Mouse (Mus musculus) Patski (cell line): ENCODE results near the gene Spon2. TPM values are rescaled to one million over a fixed set of nuclear protein-coding genes. Genes with fewer than 3 reads are reported as not detected.

ENCODE experiments used
- ATAC-seq: fragments of 100-300 bp; one replicate; pipeline ENCODE4 v1.8.0; 2021
- CTCF ChIA-PET: fragments of 350-600 bp; sonication (Branson Sonifier 250); formaldehyde crosslinking; loops from one replicate; lab custom pipeline; 2022; ENCODE audit warnings: inconsistent platforms; lab: Charles Lee
- POLR2A ChIA-PET: fragments of 350-600 bp; sonication (Branson Sonifier 250); formaldehyde crosslinking; loops from one replicate; lab custom pipeline; 2022; ENCODE audit warnings: antibody characterized with exemption, inconsistent platforms; lab: Charles Lee
- DNase-seq: peaks from one replicate; pipeline ENCODE4 v3.0.0-alpha.2; 2011; ENCODE audit warnings: low read depth, low spot score
- H3K27me3 ChIP-seq: fragments of 371-371 bp; one replicate; pipeline ENCODE4 v1.5.1; 2021
- CTCF ChIP-seq: fragments of 100-300 bp; IDR thresholded peaks from one replicate; pipeline ENCODE4 v1.5.1; 2021
- in situ Hi-C: fragments of 300-500 bp; cut with MboI; formaldehyde crosslinking; loops from 3 replicates; pipeline ENCODE4 v1.11.1; 2018; ENCODE audit warnings: low pct_unique_long_range_greater_than_20kb, mixed read lengths
- polyA plus RNA-seq: library from polyadenylated mRNA; unstranded; gene quantifications from one replicate; pipeline ENCODE4 v1.2.3, GENCODE M21; 2021

The Spon2 gene
- polyA plus RNA-seq, 1 experiment from 2014 or later = 3.9 TPM

DNA sequence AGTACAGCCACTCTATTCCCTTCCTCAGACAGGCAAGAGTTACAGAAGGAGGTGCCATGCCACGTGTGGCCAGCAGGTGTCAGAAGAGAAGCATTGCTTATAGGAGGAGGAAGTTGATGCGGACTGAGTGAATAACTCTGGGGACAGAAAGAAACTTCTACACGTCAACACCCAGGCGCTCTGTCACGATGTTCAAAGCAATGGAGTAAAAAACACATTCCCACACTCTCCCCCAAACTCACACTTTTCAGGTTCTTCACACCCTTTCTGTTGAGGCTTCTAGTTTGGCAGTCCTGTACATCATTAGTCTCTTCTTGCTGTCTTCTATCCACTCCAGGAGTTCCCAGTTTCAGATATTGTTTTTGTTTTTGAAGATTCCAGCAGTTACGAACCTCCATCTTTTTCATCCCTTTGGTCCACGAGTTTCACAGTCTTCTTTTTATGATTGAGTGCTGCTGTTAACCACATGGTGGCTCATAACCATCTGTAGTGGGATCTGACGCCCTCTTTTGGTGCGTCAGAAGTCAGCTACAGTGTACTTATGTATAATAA lies 14.5 kb downstream of the Spon2 start:
- in situ Hi-C loops = no loop called here
- H3K27me3 ChIP-seq = no peaks in the 10 kb centered on the region
- ATAC-seq (peak; percentile 64), DNase-seq (no peak)
- POLR2A ChIA-PET = interaction anchor here (0.8 kb wide), 1 partner anchor 12 kb away, joined by 3 read pairs; no protein-coding TSS in a partner anchor
- CTCF ChIA-PET = interaction anchor here (1.0 to 2.3 kb wide), 4 partner anchors 15 to 94 kb away, joined by 3 to 13 read pairs (median 6); partner anchors contain the start of gene Spon2
- TF ChIP-seq CTCF = peak; percentile 98

DNA sequence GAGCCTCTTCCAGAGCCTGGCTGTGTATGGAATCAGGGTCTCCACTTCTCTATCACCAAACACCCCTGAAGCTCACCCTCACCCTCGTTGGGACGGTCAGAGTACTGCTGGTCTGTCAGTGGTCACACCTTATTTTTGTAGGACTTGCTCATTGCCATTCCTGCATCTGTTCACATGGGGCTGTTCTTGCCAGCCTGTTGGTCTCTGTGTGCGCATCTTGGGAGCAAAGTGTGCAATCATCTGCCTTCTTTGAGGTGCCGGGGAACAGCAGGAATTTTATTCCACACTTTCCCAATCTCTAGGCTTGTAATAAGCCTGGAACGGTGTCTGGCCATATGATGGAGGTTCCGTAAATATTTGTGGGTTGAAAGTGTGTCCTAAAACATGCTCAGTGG lies 15.1 kb downstream of the Spon2 start:
- no peaks in the 10 kb centered on the region for H3K27me3 ChIP-seq
- CTCF ChIA-PET = no interaction called here
- DNase-seq = no peak
- ATAC-seq = no peak
- in situ Hi-C loops = no loop called here
- no peak for TF ChIP-seq CTCF
- POLR2A ChIA-PET = no interaction called here

DNA sequence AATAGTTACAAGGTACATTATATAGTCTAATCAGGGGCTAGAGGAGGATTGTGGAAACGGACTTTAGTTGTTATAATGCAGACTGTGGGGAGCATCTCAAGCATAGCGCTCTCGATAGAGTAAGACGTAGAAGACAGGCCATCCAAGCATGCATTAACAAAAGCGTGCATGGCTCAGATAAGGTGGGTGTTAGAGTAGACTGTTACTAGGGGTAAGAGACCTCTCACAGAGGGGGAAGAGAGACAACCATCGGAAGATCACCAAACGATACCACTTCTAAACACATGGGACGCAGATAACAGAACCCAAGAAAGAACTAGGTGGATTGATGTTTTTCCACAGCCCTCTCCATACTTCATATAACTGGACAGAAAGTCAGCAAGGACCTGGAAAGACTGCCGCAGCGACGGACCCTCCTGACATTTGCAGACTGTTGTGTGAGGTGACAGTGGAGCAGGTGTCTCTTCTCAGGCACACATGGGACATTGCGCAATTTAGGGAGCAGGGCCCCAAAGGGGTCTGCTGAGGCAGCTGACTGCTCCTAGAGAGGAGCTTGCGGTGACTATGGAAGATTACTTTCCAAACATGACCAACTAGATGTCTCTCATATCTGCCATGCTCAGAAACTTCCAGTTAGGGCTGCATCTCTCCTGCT lies 15.6 kb downstream of the Spon2 start:
- no peaks in the 10 kb centered on the region for H3K27me3 ChIP-seq
- ChIA-PET CTCF (no interaction called here), POLR2A (no interaction called here)
- ATAC-seq (no peak), DNase-seq (no peak)
- in situ Hi-C loops = no loop called here
- TF ChIP-seq CTCF = no peak

DNA sequence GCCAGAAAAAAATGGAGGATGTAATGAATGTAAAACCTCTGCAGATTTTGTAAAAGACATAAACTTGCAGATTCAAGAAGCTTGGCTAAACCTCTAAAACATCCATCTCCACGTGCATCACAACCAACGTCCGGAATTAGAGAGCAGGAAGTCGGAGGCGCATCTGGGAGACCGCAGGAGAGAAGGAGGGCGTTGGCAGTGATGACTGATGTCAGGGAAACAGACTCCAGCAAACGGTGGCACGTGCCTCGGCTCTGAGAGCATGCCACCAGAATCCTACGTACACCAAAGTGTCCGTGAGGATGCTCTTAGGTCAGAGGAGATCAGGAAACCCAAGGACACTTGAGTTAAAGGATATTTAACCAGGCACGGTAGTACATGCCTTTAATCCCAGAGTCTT lies 16.6 kb downstream of the Spon2 start:
- no peak for TF ChIP-seq CTCF
- ChIA-PET POLR2A (no interaction called here), CTCF (no interaction called here)
- ATAC-seq (no peak), DNase-seq (no peak)
- H3K27me3 ChIP-seq = no peaks in the 10 kb centered on the region
- in situ Hi-C loops = no loop called here

DNA sequence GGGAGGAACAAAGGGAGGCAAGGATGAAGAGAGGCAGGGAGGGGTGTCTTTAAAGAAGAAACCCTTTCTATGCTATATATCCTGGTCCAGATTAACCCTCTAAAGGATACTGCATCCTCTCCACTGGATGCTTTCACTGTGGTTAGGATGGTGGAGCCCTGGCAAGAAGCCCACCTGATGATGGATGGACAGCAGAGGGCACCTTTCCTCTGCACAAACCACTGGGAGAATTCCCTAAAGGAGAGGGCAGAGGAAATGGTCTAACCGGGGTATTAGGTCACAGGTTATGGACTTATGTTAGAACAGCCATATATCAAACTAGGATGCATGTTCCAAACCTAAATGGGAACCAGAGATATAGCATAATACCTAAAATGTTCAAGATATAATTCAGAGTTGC lies 18.2 kb downstream of the Spon2 start:
- H3K27me3 ChIP-seq = peaks cover 4% of the 10 kb centered on the region
- DNase-seq (no peak), ATAC-seq (no peak)
- ChIA-PET POLR2A (interaction anchor here (0.7 kb wide), 1 partner anchor 167 kb away, joined by 4 read pairs; no protein-coding TSS in a partner anchor), CTCF (no interaction called here)
- in situ Hi-C loops = no loop called here
- peak; percentile 23 for TF ChIP-seq CTCF

DNA sequence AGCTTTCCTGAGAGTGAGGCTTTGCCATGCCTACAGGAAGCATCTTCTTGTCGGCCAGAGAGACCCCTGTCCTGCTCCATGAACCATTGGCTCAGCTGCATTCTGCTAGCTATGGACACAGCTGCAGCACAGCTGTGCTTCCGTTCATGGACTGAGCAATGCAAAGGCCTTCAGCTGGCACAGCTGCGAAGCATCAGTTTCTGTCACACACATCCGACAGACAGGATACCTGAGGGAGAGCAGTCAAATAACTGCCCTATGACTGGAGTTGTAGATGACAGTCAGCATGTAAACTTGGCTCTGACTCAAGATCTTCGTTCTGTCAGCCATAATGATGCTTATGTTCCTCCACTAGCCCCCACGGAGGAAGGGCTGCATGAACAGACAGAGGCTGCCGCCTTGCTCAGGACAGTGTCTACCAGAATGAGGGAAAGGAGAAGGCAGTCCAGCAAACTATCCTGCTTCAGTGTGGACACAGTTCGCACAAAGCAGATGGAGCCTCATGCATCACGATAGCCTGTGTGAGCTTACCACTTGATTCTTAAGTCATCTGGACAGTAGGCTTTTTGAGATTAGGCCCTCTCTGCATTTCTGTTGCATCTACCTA lies 22.9 kb downstream of the Spon2 start:
- in situ Hi-C loops = no loop called here
- no peak for TF ChIP-seq CTCF
- POLR2A ChIA-PET = no interaction called here
- DNase-seq = no peak
- CTCF ChIA-PET = no interaction called here
- no peak for ATAC-seq
- peaks cover 4% of the 10 kb centered on the region for H3K27me3 ChIP-seq

DNA sequence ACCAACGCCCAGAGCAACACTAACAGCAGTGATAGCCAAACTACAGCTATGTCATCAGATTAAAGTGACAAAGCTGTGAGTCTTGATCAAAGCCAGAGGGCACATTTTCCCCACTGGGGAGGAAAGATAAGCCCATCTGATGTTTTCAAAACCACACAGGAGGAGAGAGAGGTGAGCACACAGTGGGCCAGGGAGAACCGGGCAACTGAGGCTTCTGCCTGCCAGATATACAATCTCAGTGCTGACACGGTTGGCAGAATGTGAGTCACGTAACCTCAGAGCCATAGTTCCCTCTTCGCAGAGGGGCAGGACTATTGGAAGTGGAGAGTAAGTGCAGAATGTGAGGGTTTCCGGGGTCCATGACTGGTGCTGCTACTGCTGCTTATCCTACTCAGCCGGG lies 24.7 kb downstream of the Spon2 start:
- ATAC-seq = no peak
- ChIA-PET POLR2A (no interaction called here), CTCF (interaction anchor here (0.9 kb wide), 1 partner anchor 10 kb away, joined by 3 read pairs; no protein-coding TSS in a partner anchor)
- in situ Hi-C loops = no loop called here
- TF ChIP-seq CTCF = no peak
- no peak for DNase-seq
- H3K27me3 ChIP-seq = peaks cover 4% of the 10 kb centered on the region

Other genes starting within 250 kb of the Spon2 start
- 296 TPM for gene Ywhah, start 199.6 kb downstream of the Spon2 start, polyA plus RNA-seq
- gene Slc5a1, start 114.2 kb downstream of the Spon2 start, polyA plus RNA-seq = 0.04 TPM
- gene Ctbp1, start 56.5 kb upstream of the Spon2 start, polyA plus RNA-seq = 212 TPM
- gene Maea, start 117.1 kb upstream of the Spon2 start, polyA plus RNA-seq = 339 TPM
- gene Uvssa, start 160.1 kb upstream of the Spon2 start, polyA plus RNA-seq = 9.3 TPM
- gene Nkx1-1, start 215.5 kb upstream of the Spon2 start, polyA plus RNA-seq = not detected